Mouse (Mus musculus) liver, adult 2 months (tissue): ENCODE measurements around the gene Zfp277. TPM values are rescaled to one million over a fixed set of nuclear protein-coding genes. Genes with fewer than 3 reads are reported as not detected.

Experiments
- DNase-seq: peaks from one replicate; pipeline ENCODE4 v3.0.0-alpha.2; 2011; ENCODE audit warnings: low read depth, low spot score; ENCODE audit errors: extremely low read depth
- H3K27ac ChIP-seq: fragments of 200-500 bp; replicated peaks from 2 replicates; pipeline ENCODE4 v1.5.1; 2012; ENCODE audit warnings: low read depth, mild to moderate bottlenecking, control low read depth, inconsistent platforms, low read length; ENCODE audit not compliant: insufficient read depth
- H3K27me3 ChIP-seq: fragments of 200-500 bp; 2 replicates; pipeline ENCODE4 v1.6.1; 2012; ENCODE audit warnings: mild to moderate bottlenecking, moderate library complexity, low read length, inconsistent platforms; ENCODE audit not compliant: control insufficient read depth, insufficient read depth
- H3K36me3 ChIP-seq: fragments of 200-500 bp; 2 replicates; pipeline ENCODE4 v1.6.1; 2012; ENCODE audit warnings: low read length, inconsistent platforms; ENCODE audit not compliant: control insufficient read depth, insufficient read depth
- H3K4me1 ChIP-seq: fragments of 200-500 bp; 2 replicates; pipeline ENCODE4 v1.6.1; 2011; ENCODE audit warnings: low read length; ENCODE audit not compliant: control insufficient read depth, insufficient read depth
- H3K4me3 ChIP-seq: fragments of 200-500 bp; 2 replicates; pipeline ENCODE4 v1.5.1; 2011; ENCODE audit warnings: low read depth, mild to moderate bottlenecking, control low read depth, low read length, moderate library complexity; ENCODE audit not compliant: insufficient read depth
- H3K79me2 ChIP-seq: fragments of 200-500 bp; 2 replicates; pipeline ENCODE4 v1.6.1; 2012; ENCODE audit warnings: inconsistent platforms, mild to moderate bottlenecking, low read length, moderate library complexity; ENCODE audit not compliant: control insufficient read depth, insufficient read depth
- H3K9ac ChIP-seq: fragments of 200-500 bp; 2 replicates; pipeline ENCODE4 v1.6.1; 2012; ENCODE audit warnings: low read depth, mild to moderate bottlenecking, control low read depth, inconsistent platforms, low read length
- CTCF ChIP-seq: fragments of 200-500 bp; IDR thresholded peaks from 2 replicates; pipeline ENCODE4 v1.5.1; 2011; ENCODE audit warnings: low read depth, low read length, control low read depth
- POLR2A ChIP-seq: fragments of 200-500 bp; IDR thresholded peaks from 2 replicates; pipeline ENCODE4 v1.6.1; 2011; ENCODE audit warnings: low read length, control low read depth; ENCODE audit not compliant: insufficient read depth; ENCODE audit errors: extremely low read depth
- WGBS: fragments of 180-500 bp; shearing (Covaris S2); methylation state at CpG from one replicate; pipeline ENCODE4 v1.1.7; 2018; 5-methylcytosine and 5-hydroxymethylcytosine counted together
- polyA plus RNA-seq: library from polyadenylated mRNA; depleted of rRNA; stranded (reverse); fragments of >200 nt; gene quantifications from 2 replicates; pipeline ENCODE4 v1.2.3, GENCODE M21; 2012
- total RNA-seq: library from RNA; depleted of rRNA; stranded (reverse); fragments of >200 nt; gene quantifications from 2 replicates; pipeline ENCODE4 v1.2.3, GENCODE M21; 2014

The Zfp277 gene
- total and polyA plus RNA-seq, 2 experiments = 3.3 to 14.0 TPM

DNA sequence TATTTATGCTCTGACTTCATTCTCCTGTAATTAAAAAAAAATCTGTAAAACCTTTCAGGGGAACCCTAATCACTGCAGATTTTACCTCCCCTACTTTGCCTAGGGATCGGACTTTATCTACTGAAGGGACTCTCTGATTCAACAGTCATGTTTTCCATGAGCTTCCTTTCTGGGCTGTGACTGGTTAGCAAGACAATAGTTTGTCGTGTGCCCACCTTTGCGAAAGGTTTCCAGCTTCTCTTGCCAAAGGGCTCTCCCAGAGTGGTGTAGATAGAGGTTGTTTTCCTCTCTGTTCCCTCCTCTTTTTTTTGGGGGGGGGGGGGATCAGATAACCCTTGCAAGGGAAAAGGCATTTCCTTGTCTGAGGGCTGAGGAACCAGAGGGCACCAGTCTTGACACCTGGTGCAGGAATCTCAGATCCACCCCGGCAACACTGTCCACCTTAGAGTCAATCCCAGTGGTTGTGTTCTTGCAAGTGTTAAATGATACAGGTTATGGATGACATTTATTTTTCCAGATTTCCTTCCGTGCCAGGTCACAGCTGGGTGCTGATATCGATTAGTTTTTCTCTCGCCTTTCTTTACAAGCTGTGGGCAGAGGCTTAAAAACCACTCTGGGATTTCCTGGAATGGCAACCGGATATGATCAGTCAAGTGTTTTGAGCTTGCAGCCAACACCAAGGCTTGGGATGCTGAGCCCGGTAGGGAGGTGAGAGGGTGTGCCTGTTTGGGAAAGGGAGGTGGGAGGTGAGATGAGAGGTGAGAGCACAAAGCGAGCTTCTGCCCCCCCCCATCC, 2.1 kb upstream of the Zfp277 start:
- DNase-seq = peak; percentile 71
- Histone ChIP-seq H3K4me1 (peaks cover 6% of the 10 kb centered on the region), H3K27me3 (no peaks in the 10 kb centered on the region), H3K9ac (peak overlapping the region; percentile 59), H3K27ac (peak overlapping the region; percentile 62), H3K36me3 (no peaks in the 10 kb centered on the region), H3K4me3 (peak overlapping the region; percentile 90; the same call in 1 of the 2 replicates), H3K79me2 (peaks cover 33% of the 10 kb centered on the region)
- no peak for TF ChIP-seq POLR2A
- no peak for TF ChIP-seq CTCF
- WGBS = 11% methylated on average over 10 of the region's 10 CpGs

DNA sequence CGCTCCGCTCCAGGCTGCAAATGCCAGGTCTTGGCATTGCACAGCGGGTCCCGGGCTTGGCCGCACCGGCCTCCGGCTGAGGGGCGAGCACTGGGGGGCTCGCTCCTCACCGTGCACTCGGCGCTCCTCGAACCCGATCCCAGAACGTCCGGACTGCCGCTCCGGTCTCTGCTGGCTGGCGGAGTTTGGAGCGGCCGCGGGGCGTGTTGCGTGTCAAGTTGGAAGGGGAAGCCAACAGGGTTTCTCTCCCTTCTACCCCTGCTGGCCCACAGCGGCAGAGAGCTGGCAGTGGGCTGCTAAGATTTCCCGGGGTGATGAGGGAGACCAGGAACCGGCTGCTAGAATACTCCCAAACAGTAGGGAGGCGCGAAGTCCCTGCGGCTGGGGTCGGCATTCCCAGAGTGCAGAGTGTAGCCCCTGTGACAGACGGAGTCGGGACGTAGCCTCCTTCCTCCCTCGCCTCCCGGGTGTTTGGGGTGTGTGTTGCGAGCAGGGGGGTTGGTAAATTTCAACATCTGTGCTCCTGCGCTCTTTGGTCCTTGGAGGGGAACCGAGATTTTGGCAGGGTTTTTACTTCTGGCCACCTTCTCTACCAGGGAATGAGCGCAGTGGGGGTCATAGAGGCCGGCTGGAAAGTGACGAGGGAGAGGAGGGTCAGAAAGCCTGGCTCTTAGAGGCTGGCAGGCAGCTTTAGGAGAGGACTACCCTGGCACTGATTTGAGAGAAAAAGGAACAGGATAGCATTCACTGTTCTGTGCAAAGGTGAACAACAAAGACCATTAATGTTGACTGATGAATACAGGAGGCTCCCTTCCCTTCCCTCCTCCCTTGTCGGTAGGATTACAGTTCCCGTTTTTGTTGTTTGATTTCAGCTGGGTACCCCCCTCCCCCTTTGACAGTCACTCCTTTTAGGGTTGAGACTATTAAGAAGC, 1.0 kb upstream of the Zfp277 start:
- peak overlapping the region; percentile 92 for H3K27ac ChIP-seq
- WGBS = under 1% methylated on average over 44 of the region's 44 CpGs
- TF ChIP-seq POLR2A (0 out of 2 replicates have a peak, but pooled peaks have one; percentile 43), CTCF (peak; percentile 13; the same call in 1 of the 2 replicates)
- no peaks in the 10 kb centered on the region for H3K36me3 ChIP-seq
- DNase-seq = peak; percentile 94
- H3K9ac ChIP-seq = peak overlapping the region; percentile 91
- H3K27me3 ChIP-seq = no peaks in the 10 kb centered on the region
- peaks cover 4% of the 10 kb centered on the region for H3K4me1 ChIP-seq
- H3K4me3 ChIP-seq = peak overlapping the region; percentile 90
- H3K79me2 ChIP-seq = peaks cover 25% of the 10 kb centered on the region; the same call in 1 of the 2 replicates

DNA sequence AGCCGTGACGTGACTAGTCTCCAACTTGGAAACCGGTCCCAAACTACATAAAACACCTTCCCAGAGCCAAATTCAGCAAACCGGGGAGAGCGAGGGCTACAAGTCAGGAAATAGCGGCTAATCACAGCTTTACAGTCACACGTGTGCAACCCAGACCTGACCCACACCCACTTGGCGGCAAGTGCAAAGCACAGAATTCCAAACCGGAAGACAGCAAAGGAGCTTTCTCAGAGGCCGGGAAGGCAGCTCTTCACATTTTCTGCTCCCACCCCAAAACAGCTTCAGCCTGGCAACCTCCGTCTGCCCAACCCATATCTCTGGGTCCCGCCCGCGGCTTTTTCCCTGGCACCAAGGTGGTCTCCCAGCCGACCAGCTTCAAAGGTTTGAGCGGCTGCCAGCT, 496 bp downstream of the Zfp277 start:
- H3K27ac ChIP-seq = peak overlapping the region; percentile 66
- peak overlapping the region; percentile 87 for H3K4me3 ChIP-seq
- under 1% methylated on average over 16 of the region's 16 CpGs for WGBS
- no peaks in the 10 kb centered on the region for H3K36me3 ChIP-seq
- peak; percentile 74 for DNase-seq
- peaks cover 4% of the 10 kb centered on the region for H3K4me1 ChIP-seq
- TF ChIP-seq POLR2A (no peak), CTCF (no peak)
- peak overlapping the region; percentile 79 for H3K9ac ChIP-seq
- H3K79me2 ChIP-seq = peaks cover 22% of the 10 kb centered on the region; the same call in 1 of the 2 replicates
- H3K27me3 ChIP-seq = no peaks in the 10 kb centered on the region

DNA sequence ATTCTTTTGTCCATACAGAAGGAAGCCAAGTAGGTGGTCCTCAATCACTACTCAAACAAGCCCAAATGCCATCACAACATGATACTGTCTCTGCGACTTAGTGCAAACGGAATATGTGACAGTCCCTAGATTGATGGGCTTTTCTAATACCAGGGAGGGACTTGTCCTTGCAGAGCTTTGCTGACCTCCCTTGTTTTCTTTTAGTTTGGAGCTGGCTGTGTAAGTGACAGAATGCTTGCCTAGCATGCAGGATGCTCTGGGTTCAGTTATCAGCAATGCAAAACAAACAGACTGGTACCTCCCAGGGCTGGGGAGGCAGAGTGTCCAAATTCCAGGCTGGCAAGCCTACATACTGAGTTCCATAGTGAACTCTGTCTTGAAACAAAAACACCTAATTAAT, 7.7 kb downstream of the Zfp277 start:
- Histone ChIP-seq H3K27me3 (no peaks in the 10 kb centered on the region), H3K79me2 (peaks cover 20% of the 10 kb centered on the region; the same call in 1 of the 2 replicates), H3K4me3 (no peak overlapping the region), H3K4me1 (no peaks in the 10 kb centered on the region), H3K9ac (no peak overlapping the region), H3K27ac (no peak overlapping the region), H3K36me3 (no peaks in the 10 kb centered on the region)
- 67% methylated on average over 2 of the region's 2 CpGs for WGBS
- TF ChIP-seq POLR2A (no peak), CTCF (no peak)
- DNase-seq = no peak

DNA sequence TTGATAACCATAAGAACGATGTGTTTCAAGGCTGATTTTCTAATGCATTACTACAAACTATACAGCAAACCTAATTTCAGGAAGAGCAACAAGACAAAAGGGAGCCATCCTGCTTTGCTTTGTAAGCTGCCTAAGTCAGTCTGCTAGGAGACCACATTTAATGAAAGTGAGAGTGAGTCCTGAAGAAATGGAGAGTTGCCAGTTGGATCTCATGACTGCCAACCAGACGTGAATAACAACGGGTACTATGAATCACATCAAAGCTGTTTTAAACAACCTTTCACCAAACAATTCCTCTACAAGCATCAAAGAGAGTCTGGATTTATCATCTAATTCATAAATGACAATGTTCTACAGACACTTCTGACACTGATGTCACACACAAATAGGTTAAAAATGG, 11.6 kb downstream of the Zfp277 start:
- DNase-seq = no peak
- TF ChIP-seq CTCF (no peak), POLR2A (no peak)
- Histone ChIP-seq H3K9ac (no peak overlapping the region), H3K27me3 (no peaks in the 10 kb centered on the region), H3K4me3 (no peak overlapping the region), H3K27ac (no peak overlapping the region), H3K36me3 (no peaks in the 10 kb centered on the region; the same call in 1 of the 2 replicates), H3K4me1 (no peaks in the 10 kb centered on the region; the same call in 1 of the 2 replicates), H3K79me2 (peaks cover 19% of the 10 kb centered on the region; the same call in 1 of the 2 replicates)
- 26% methylated on average over 3 of the region's 3 CpGs for WGBS
